Mouse (Mus musculus) small intestine, adult 2 months (tissue): Measurements from ENCODE around the gene Aes. TPM values are rescaled to one million over a fixed set of nuclear protein-coding genes. Genes with fewer than 3 reads are reported as not detected.

Experiments used
- H3K27ac ChIP-seq: fragments of 200-500 bp; 2 replicates; pipeline ENCODE4 v1.5.1; 2012; ENCODE audit warnings: low read depth, low read length, control low read depth, inconsistent platforms; ENCODE audit not compliant: insufficient read depth
- H3K27me3 ChIP-seq: fragments of 200-500 bp; 2 replicates; pipeline ENCODE4 v1.6.1; 2012; ENCODE audit warnings: mild to moderate bottlenecking, moderate library complexity, low read length, inconsistent platforms; ENCODE audit not compliant: control insufficient read depth, insufficient read depth
- H3K36me3 ChIP-seq: fragments of 200-500 bp; 2 replicates; pipeline ENCODE4 v1.6.1; 2012; ENCODE audit warnings: mild to moderate bottlenecking, low read length, control low read depth, inconsistent platforms; ENCODE audit not compliant: control insufficient read depth, insufficient read depth
- H3K4me1 ChIP-seq: fragments of 200-500 bp; 2 replicates; pipeline ENCODE4 v1.6.1; 2012; ENCODE audit warnings: low read length, inconsistent platforms, mixed read lengths; ENCODE audit not compliant: control insufficient read depth, insufficient read depth, insufficient read length
- H3K4me3 ChIP-seq: fragments of 200-500 bp; 2 replicates; pipeline ENCODE4 v1.5.1; 2012; ENCODE audit warnings: low read depth, mild to moderate bottlenecking, control low read depth, inconsistent platforms, low read length, moderate library complexity
- CTCF ChIP-seq: fragments of 200-500 bp; IDR thresholded peaks from 2 replicates; pipeline ENCODE4 v1.5.1; 2012; ENCODE audit warnings: low read depth, mild to moderate bottlenecking, control low read depth, inconsistent platforms, low read length, moderate library complexity, mixed read lengths; ENCODE audit not compliant: insufficient replicate concordance, insufficient read length; ENCODE audit errors: extremely low read depth
- POLR2A ChIP-seq: fragments of 200-500 bp; IDR thresholded peaks from 2 replicates; pipeline ENCODE4 v1.6.1; 2012; ENCODE audit warnings: low read depth, mild to moderate bottlenecking, control low read depth, inconsistent platforms, low read length, moderate library complexity
- WGBS: fragments of 180-500 bp; shearing (Covaris S2); methylation state at CpG from one replicate; pipeline ENCODE4 v1.1.7; 2018; 5-methylcytosine and 5-hydroxymethylcytosine counted together
- polyA plus RNA-seq: library from polyadenylated mRNA; depleted of rRNA; stranded (reverse); fragments of >200 nt; gene quantifications from 2 replicates; pipeline ENCODE4 v1.2.3, GENCODE M21; 2012; rRNA removed

The Aes gene
- 1,054 and 3,003 TPM in 2 replicates for polyA plus RNA-seq

- Histone ChIP-seq H3K4me1 (peaks cover 26% of the 10 kb centered on the region), H3K27ac (peak within 1 kb of the TSS; percentile 99), H3K36me3 (peaks cover 23% of the 10 kb centered on the region), H3K27me3 (no peaks in the 10 kb centered on the region), H3K4me3 (peak within 1 kb of the TSS; percentile 96)
- TF ChIP-seq CTCF (no peak), POLR2A (peak; percentile 26; the same call in 1 of the 2 replicates)
- under 1% methylated on average over 42 of the region's 53 CpGs for WGBS
Measured at GRCm38 (mm10) chr10:81559163-81559626, at the start of gene Aes. Gene Aes, plus strand, starts transcription at chr10:81559488.

DNA sequence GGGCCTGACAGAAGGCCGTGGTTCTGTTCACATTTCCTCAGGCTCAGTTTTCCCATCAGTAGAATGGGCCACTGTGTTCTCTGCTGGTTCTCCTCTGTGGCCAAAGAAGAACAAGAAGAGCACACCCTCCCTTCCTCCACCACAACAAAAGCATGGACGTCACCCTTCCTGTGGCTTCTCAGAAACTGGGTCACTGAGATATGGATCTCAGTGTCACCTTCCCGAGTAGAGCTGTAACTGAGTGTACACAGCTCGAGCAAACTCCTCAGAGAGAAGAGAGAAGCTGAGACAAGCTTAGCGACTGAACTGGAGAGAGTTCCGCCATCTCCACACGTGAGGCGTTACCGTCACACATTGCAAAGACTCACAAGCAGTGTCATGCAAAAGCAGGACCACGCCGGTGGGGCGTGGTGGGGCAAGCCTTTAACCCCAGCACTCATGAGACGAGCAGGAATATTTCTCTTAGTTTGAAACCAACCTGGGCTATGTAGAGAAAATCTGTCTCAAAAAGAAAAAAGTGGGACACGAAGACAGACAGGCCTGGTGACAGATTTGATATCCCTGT lies 49.0 kb upstream of the Aes start:
- Histone ChIP-seq H3K27me3 (no peaks in the 10 kb centered on the region), H3K4me3 (no peak overlapping the region), H3K4me1 (no peaks in the 10 kb centered on the region), H3K27ac (no peak overlapping the region), H3K36me3 (no peaks in the 10 kb centered on the region)
- 51% methylated on average over 14 of the region's 14 CpGs for WGBS
- TF ChIP-seq POLR2A = no peak
- no peak for TF ChIP-seq CTCF

- TF ChIP-seq POLR2A (no peak), CTCF (no peak)
- H3K27ac ChIP-seq = no peak overlapping the region
- 87% methylated on average over 5 of the region's 5 CpGs for WGBS
- H3K36me3 ChIP-seq = no peaks in the 10 kb centered on the region
- H3K4me3 ChIP-seq = no peak overlapping the region
- peaks cover 8% of the 10 kb centered on the region for H3K4me1 ChIP-seq
- no peaks in the 10 kb centered on the region for H3K27me3 ChIP-seq
Measured at GRCm38 (mm10) chr10:81513798-81514197, 45.5 kb upstream of the Aes start.

DNA sequence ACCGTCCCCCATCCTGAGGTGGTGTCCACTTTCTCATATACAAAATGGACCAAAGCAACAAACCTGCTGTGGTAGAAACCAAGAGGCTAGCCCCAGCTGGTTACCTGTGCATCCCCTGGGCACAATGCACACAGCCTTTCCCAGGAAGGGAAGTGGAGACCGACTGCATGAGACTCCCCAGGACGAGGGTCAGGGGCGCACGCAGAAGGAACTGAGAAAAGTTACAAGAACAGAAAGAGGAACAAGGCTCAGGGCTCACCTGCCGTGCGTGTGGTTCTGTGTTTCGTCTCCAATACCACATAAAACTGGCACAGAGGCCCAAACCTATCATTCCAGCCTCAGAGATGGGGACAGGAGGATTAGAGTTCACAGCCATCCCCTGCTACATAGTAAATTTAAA lies 42.1 kb upstream of the Aes start:
- peaks cover 13% of the 10 kb centered on the region for H3K4me1 ChIP-seq
- H3K4me3 ChIP-seq = no peak overlapping the region
- H3K36me3 ChIP-seq = no peaks in the 10 kb centered on the region
- no peaks in the 10 kb centered on the region for H3K27me3 ChIP-seq
- WGBS = 81% methylated on average over 8 of the region's 8 CpGs
- no peak for TF ChIP-seq CTCF
- TF ChIP-seq POLR2A = no peak
- no peak overlapping the region for H3K27ac ChIP-seq

- H3K4me1 ChIP-seq = peaks cover 16% of the 10 kb centered on the region
- no peak overlapping the region for H3K4me3 ChIP-seq
- TF ChIP-seq CTCF (peak; percentile 58; the same call in 1 of the 2 replicates), POLR2A (no peak)
- WGBS = 18% methylated on average over 4 of the region's 4 CpGs
- H3K27ac ChIP-seq = no peak overlapping the region
- no peaks in the 10 kb centered on the region for H3K36me3 ChIP-seq
- no peaks in the 10 kb centered on the region for H3K27me3 ChIP-seq
Measured at GRCm38 (mm10) chr10:81518546-81518945, 40.7 kb upstream of the Aes start.

DNA sequence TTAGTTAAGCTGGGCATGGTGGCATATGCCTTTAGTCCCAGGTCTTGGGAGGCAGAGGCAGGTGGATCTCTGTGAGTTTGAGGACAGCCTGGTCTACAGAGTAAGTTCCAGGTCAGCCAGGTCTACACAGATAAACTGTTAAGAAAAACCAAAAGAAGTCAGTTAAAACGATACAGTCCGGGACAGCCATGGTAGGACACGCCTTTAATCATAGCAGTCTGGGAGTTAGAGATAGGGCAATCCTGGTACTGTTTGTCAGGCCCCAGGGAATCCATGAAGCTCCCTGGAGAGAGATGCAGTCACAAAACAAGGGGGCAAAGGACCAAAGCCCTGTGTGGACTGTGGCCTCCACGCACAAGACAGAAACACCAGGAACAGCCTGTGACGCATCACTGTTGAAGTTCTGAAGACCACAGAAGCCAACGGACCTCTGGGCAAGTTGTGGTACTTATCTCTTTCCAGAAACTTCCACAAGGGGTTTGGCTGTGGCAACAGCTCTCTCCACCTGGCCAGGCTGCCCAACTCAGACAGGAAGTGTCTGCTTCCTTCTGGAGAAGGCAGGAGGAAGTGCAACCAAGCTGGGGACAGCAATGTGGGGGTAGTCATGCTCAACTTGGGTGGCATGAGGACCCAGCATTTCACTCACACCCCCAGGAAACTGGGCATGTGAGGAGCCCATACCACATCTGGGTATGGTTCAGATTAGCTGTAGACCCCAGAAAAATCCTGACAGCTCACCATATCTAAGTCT lies 39.9 kb upstream of the Aes start:
- H3K4me1 ChIP-seq = peaks cover 25% of the 10 kb centered on the region
- H3K36me3 ChIP-seq = no peaks in the 10 kb centered on the region
- 43% methylated on average over 6 of the region's 6 CpGs for WGBS
- no peaks in the 10 kb centered on the region for H3K27me3 ChIP-seq
- no peak overlapping the region for H3K4me3 ChIP-seq
- H3K27ac ChIP-seq = peak overlapping the region; percentile 10; the same call in 1 of the 2 replicates
- TF ChIP-seq CTCF = no peak
- no peak for TF ChIP-seq POLR2A

DNA sequence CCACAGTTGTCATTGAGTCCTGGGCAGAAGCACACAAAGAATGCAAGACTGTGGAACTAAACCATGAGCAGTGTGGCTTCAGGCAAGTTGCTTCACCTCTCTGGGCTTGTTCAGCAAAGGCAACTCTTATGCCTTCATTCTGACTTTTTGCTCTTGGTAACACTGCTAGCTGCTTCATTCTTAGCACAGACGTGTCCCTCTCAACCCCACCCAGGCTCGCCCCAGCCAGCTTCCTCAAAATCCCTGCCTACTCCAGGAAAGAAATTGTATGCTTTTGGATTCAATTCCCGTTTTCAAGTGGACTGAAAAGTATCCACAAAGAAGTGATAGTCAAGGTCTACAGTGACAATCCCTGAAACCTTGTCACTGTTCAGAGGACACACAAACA lies 39.3 kb upstream of the Aes start:
- no peak for TF ChIP-seq POLR2A
- TF ChIP-seq CTCF = no peak
- Histone ChIP-seq H3K4me3 (no peak overlapping the region), H3K27ac (peak overlapping the region; percentile 10; the same call in 1 of the 2 replicates), H3K36me3 (no peaks in the 10 kb centered on the region), H3K4me1 (peaks cover 29% of the 10 kb centered on the region), H3K27me3 (no peaks in the 10 kb centered on the region)
- WGBS = 38% methylated on average over 3 of the region's 3 CpGs
